Mouse (Mus musculus): ENCODE results near the gene Grm3. TPM values are rescaled to one million over a fixed set of nuclear protein-coding genes. Genes with fewer than 3 reads are reported as not detected.

Grm3 gene
- polyA plus RNA-seq (2012; rRNA removed), result not detected in 2 replicates

DNA sequence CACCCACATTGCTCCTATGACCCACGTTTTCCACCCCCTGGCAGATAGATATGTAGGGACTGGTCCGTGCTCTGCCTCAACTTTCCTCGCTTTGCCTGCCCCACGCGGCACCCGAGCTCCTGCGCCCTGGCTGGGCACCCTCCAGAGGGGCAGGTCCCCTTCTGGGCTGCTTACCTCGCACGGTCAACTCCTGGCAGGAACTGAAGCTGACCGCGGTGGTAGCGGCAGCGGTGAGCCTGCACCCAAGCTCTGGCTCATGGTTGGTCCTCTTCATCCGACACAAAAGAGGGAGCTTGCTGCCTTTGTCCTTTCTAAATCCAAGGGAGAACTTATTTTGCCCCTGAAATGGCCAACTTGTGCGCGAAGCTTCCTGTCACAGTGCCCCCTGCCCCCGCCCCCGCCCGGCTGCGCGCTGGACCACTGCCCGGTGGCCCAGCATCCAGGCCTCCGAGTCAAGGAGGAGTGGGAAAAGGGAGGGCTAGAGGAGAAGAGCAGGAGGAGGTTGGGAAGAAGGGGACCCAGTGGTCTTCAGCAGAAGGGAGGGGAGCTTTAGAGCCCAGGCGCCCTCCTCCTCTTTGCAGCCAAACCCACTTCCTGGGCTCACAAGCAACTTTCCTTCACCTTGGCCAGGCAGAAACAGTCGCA lies at the start of gene Grm3:
Grm3 (minus strand) TSS at position 215 of the 645 bp plus-strand sequence.
- H3K27ac ChIP-seq (ENCODE audit: insufficient read depth, low read depth, low read length), result no peak within 1 kb of the TSS
- H3K4me1 ChIP-seq (ENCODE audit: control insufficient read depth, insufficient read depth, insufficient read length, low read length), result no peaks in the 10 kb centered on the region
- WGBS, result 7% methylated on average over 25 of the region's 25 CpGs
- H3K4me3 ChIP-seq (ENCODE audit: low read depth, low read length), result no peak within 1 kb of the TSS
- TF ChIP-seq POLR2A (IDR thresholded peaks at IDR 0.05; ENCODE audit: low read depth, low read length), result no peak
- TF ChIP-seq CTCF (IDR thresholded peaks at IDR 0.05; ENCODE audit: extremely low read depth, insufficient read length, insufficient replicate concordance, low read depth, low read length), result no peak
- H3K27me3 ChIP-seq (ENCODE audit: control insufficient read depth, insufficient read depth, low read length), result no peaks in the 10 kb centered on the region
- H3K36me3 ChIP-seq (ENCODE audit: control insufficient read depth, insufficient read depth, low read length), result no peaks in the 10 kb centered on the region

DNA sequence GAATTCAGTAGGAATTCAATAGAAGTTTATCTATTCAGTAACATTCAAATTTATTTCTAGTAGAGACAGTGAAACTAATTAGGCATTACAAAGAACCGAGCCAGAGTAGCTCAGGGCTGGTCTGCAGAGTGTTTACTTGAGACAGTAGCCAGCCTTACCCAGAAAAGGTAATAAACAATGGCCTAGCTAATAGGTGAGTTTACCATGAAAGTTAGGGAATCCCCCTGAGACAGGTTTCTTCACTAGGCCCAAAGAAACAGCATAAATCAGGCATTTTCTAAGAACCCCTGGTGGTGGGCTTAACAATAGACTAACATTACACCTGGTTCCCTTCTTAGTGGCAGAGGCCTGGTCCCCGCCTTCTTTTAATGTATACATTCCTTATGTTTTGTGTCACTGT lies 30.8 kb upstream of the Grm3 start:
- Histone ChIP-seq H3K27ac (ENCODE audit: insufficient read depth, low read depth, low read length) (no peak overlapping the region), H3K36me3 (ENCODE audit: control insufficient read depth, insufficient read depth, low read length) (no peaks in the 10 kb centered on the region), H3K4me3 (ENCODE audit: low read depth, low read length) (no peak overlapping the region), H3K4me1 (ENCODE audit: control insufficient read depth, insufficient read depth, insufficient read length, low read length) (no peaks in the 10 kb centered on the region), H3K27me3 (ENCODE audit: control insufficient read depth, insufficient read depth, low read length) (no peaks in the 10 kb centered on the region)
- WGBS, result 61% methylated on average over 2 of the region's 2 CpGs
- TF ChIP-seq CTCF (IDR thresholded peaks at IDR 0.05; ENCODE audit: extremely low read depth, insufficient read length, insufficient replicate concordance, low read depth, low read length) (no peak), POLR2A (IDR thresholded peaks at IDR 0.05; ENCODE audit: low read depth, low read length) (no peak)

DNA sequence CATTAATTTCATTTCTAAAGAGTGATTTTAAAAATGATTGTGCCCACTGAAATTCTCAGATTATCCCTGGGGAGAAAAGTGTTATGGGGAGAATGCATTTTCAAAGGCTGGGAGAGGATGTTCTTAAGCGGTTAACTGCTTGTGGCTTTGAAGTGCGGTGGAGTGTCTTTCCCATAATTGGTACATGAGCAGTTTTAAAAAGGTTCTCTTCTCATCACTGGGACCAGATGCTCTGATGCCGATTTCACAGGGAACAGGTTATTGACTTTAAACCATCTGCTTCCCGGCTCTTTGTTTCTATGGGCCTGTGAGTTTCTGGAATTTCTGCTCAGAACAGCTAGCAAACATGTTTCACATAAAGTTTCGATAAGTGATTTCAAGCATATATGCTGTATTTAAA lies 23.2 kb upstream of the Grm3 start:
- 85% methylated on average over 5 of the region's 5 CpGs for WGBS
- Histone ChIP-seq H3K4me1 (ENCODE audit: control insufficient read depth, insufficient read depth, insufficient read length, low read length) (no peaks in the 10 kb centered on the region), H3K4me3 (ENCODE audit: low read depth, low read length) (no peak overlapping the region), H3K27me3 (ENCODE audit: control insufficient read depth, insufficient read depth, low read length) (no peaks in the 10 kb centered on the region), H3K27ac (ENCODE audit: insufficient read depth, low read depth, low read length) (no peak overlapping the region), H3K36me3 (ENCODE audit: control insufficient read depth, insufficient read depth, low read length) (no peaks in the 10 kb centered on the region)
- TF ChIP-seq CTCF (IDR thresholded peaks at IDR 0.05; ENCODE audit: extremely low read depth, insufficient read length, insufficient replicate concordance, low read depth, low read length) (no peak), POLR2A (IDR thresholded peaks at IDR 0.05; ENCODE audit: low read depth, low read length) (no peak)

DNA sequence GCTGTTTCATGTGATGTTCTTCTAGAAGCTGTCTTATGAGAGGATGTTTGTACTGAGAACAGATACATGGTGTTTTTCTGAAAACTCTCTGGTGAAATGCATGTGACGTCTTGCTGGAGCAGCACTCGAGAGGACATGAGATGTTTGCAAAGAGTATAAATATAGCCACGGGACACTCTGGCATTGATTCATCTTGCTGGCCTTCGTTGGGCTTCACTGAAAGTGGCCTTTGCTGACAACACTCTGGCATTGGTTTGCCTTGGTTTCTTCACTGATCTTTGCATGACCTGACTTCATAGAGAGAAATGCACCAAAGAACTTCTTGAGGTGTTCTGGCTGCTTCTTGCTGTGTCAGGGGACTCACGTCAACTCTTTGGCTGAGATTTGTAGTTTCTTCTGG lies 19.1 kb upstream of the Grm3 start:
- no peak for TF ChIP-seq POLR2A (IDR thresholded peaks at IDR 0.05; ENCODE audit: low read depth, low read length)
- no peak for TF ChIP-seq CTCF (IDR thresholded peaks at IDR 0.05; ENCODE audit: extremely low read depth, insufficient read length, insufficient replicate concordance, low read depth, low read length)
- Histone ChIP-seq H3K4me3 (ENCODE audit: low read depth, low read length) (no peak overlapping the region), H3K36me3 (ENCODE audit: control insufficient read depth, insufficient read depth, low read length) (no peaks in the 10 kb centered on the region), H3K27me3 (ENCODE audit: control insufficient read depth, insufficient read depth, low read length) (no peaks in the 10 kb centered on the region), H3K4me1 (ENCODE audit: control insufficient read depth, insufficient read depth, insufficient read length, low read length) (no peaks in the 10 kb centered on the region), H3K27ac (ENCODE audit: insufficient read depth, low read depth, low read length) (no peak overlapping the region)
- 71% methylated on average over 5 of the region's 5 CpGs for WGBS

DNA sequence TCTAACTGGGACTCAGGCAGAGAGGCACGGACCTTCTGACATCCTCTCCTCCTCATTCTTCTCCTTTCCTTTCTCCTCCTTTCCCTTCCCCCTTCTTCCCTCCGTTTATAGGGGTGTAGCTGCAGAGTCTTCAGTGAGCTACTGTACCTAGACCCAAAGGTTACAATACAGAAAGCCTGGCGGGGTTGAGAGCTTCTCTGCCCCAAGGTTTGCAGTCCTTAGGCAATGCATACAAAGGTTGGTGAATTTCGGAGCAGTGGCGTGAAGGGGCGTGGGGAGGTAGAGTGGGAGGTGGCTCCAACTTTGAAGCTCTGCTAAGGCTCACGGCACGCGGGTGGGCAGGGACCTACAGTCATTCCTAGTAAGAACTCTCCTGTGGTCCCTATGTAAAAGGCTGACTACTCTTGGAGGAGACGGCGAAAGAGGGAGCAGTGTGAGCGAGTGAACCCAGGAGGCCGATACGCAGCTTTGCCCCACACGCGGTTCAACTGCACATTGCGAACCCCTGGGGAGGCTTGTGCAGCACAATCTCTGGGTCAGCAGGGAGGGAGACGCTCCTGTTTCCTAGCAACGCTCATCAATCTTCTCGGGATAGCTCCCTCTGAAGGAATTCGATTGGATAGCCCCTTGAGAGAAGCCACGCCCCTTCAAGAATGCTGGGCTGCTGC lies 765 bp upstream of the Grm3 start:
- H3K27me3 ChIP-seq (ENCODE audit: control insufficient read depth, insufficient read depth, low read length), result no peaks in the 10 kb centered on the region
- H3K4me1 ChIP-seq (ENCODE audit: control insufficient read depth, insufficient read depth, insufficient read length, low read length), result no peaks in the 10 kb centered on the region
- H3K27ac ChIP-seq (ENCODE audit: insufficient read depth, low read depth, low read length), result no peak overlapping the region
- no peak overlapping the region for H3K4me3 ChIP-seq (ENCODE audit: low read depth, low read length)
- H3K36me3 ChIP-seq (ENCODE audit: control insufficient read depth, insufficient read depth, low read length), result no peaks in the 10 kb centered on the region
- WGBS, result 3% methylated on average over 22 of the region's 22 CpGs
- no peak for TF ChIP-seq POLR2A (IDR thresholded peaks at IDR 0.05; ENCODE audit: low read depth, low read length)
- no peak for TF ChIP-seq CTCF (IDR thresholded peaks at IDR 0.05; ENCODE audit: extremely low read depth, insufficient read length, insufficient replicate concordance, low read depth, low read length)

DNA sequence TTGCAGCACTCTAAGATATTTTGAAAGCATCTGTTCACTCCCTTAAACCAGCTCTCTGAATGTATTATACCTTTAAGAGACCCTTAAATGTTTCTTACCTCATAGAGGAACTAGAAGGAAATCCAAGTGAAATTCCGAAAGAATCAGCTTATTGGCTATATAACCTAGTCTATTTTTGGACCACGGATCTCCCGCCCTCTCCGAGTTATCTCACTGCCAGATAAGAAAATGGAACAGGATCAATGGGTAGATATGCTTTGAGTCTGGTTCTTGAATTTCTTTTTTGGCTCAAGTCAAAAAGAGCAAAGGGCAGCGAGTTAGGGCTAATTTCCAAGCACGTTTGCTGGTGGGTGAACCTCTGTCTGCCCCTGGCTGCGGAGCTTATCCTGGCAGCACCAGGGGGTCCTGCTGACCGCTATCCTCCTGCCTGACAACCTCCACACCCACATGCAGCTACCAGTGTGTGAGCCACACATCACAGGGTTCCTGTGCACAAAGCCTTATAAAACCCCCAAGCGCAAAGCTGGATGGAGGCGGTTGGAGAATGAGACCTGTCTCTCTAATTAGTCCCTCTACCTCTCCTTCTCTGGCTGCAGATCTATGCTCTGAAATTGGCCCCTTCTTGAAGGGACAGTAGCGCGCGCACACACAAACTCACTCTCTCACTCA lies 549 bp downstream of the Grm3 start:
- Histone ChIP-seq H3K36me3 (ENCODE audit: control insufficient read depth, insufficient read depth, low read length) (no peaks in the 10 kb centered on the region), H3K4me3 (ENCODE audit: low read depth, low read length) (no peak overlapping the region), H3K27me3 (ENCODE audit: control insufficient read depth, insufficient read depth, low read length) (no peaks in the 10 kb centered on the region), H3K27ac (ENCODE audit: insufficient read depth, low read depth, low read length) (no peak overlapping the region), H3K4me1 (ENCODE audit: control insufficient read depth, insufficient read depth, insufficient read length, low read length) (no peaks in the 10 kb centered on the region)
- 8% methylated on average over 13 of the region's 13 CpGs for whole genome bisulfite sequencing
- TF ChIP-seq CTCF (IDR thresholded peaks at IDR 0.05; ENCODE audit: extremely low read depth, insufficient read length, insufficient replicate concordance, low read depth, low read length) (no peak), POLR2A (IDR thresholded peaks at IDR 0.05; ENCODE audit: low read depth, low read length) (no peak)

DNA sequence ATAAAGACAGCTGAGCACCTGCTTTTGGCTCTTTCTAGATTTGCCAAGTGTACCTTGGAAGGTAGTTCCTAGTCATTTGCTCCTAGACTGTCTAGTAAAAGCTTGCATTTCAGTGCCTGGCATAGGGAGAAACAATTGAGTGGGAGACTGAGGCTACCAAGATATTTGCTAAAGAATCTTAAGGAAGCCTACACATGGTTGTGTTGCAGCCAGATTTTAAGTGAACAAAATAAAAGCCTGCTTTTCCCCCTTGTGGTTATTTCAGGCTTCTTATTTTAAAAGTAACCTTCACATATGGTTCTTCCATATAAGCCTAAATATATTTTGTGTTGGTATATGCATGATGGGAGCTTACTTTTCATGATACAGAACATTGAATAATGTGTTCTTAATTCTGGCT lies 3.8 kb downstream of the Grm3 start:
- no peak overlapping the region for H3K27ac ChIP-seq (ENCODE audit: insufficient read depth, low read depth, low read length)
- H3K4me1 ChIP-seq (ENCODE audit: control insufficient read depth, insufficient read depth, insufficient read length, low read length), result no peaks in the 10 kb centered on the region
- no peak overlapping the region for H3K4me3 ChIP-seq (ENCODE audit: low read depth, low read length)
- H3K36me3 ChIP-seq (ENCODE audit: control insufficient read depth, insufficient read depth, low read length), result no peaks in the 10 kb centered on the region
- H3K27me3 ChIP-seq (ENCODE audit: control insufficient read depth, insufficient read depth, low read length), result no peaks in the 10 kb centered on the region
- no peak for TF ChIP-seq POLR2A (IDR thresholded peaks at IDR 0.05; ENCODE audit: low read depth, low read length)
- TF ChIP-seq CTCF (IDR thresholded peaks at IDR 0.05; ENCODE audit: extremely low read depth, insufficient read length, insufficient replicate concordance, low read depth, low read length), result no peak

Data from small intestine, adult 2 months (tissue).